Mouse (Mus musculus) liver, adult (tissue): Measurements from ENCODE around the gene Krtap4-7.
"Not testable (repeated sequence)": the region's sequence is repeated elsewhere in the genome, so short reads cannot be mapped to it uniquely, and the experiment has no call there.

Experiments
- GATA4 ChIP-seq: IDR thresholded peaks from 2 replicates; pipeline ENCODE4 v1.6.1; 2014; ENCODE audit warnings: mild to moderate bottlenecking, low read length; ENCODE audit not compliant: insufficient replicate concordance

The Krtap4-7 gene

DNA sequence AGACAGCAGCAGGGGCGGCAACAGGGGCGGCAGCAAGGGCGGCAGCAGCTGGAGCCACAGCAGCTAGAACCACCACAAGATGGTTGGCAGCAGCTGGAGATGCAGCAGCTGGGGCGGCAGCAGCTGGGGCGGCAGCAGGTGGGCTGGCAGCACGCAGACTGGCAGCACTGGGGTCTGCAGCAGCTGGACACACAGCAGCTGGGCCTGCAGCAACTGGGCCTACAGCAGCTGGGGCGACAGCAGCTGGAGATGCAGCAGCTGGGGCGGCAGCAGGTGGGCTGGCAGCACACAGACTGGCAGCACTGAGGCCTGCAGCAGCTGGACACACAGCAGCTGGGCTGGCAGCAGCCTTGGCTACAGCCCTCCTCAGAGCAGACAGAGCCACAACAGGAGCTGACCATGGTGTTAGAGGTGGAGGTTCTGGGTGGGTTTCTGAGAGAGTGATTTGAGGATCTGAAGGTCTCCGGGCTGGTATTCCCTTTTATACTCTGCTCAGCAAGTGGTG is at the start of gene Krtap4-7:
Gene Krtap4-7 (minus strand): TSS at position 455 of the 505 bp plus-strand sequence.
- TF ChIP-seq GATA4: not testable (repeated sequence)

DNA sequence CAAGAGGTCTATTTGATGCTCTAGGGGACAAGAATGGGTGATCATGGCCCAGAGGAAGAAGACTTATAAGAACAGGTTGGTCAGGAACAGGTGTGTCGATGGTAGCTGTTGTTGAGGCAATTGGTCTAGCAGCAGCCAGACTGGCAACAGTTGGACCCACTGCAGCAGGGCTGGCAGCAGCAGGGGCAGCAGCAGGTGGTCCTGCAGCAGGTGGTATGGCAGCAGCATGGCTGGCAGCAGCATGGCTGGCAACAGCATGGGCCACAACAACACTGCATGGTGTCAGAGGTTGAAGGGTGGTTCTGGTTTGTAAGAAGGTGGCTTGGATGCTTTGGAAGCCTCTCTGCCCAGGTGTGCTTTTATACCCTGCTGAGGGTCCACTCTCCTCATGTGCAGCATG is 46.6 kb upstream of the Krtap4-7 start, which contains the start of gene Gm14190:
Gene Gm14190 (minus strand): TSS at position 278 of the 400 bp plus-strand sequence.
- no peak for TF ChIP-seq GATA4

DNA sequence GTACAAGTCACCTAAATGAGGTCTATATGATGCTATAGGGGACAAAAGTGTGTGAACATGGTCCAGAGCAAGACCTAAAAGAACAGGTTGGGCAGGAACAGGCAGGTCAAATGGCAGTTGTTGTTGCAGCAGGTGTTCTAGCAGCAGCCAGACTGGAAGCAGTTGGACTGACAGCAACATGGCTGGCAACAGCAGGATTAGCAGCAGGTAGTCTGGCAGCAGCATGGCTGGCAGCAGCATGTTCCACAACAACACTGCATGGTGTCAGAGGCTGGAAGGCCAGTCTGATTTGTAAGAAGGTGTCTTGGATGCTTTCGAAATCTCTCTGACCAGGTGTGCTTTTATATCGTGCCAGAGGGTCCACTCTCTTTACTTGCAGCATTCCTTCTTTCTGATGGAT is 39.6 kb upstream of the Krtap4-7 start:
- no peak for TF ChIP-seq GATA4

DNA sequence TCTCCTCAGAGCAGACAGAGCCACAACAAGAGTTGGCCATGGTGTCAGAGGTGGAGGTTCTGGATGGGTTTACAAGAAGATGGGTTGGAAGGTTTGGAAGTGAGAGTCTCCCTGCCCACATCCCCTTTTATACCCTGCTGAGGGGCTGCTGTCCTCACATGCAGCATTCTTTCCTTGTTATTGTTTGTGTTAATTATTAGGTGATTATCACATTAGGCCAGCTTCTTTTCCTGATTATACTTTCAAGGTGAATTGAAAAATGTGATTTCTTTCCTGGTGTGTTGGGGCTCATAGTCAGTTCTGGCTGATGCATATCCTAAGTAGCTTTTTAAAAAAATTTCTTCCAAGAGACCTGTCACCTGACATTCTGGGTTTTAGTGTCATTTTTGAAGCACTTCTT is 22.0 kb upstream of the Krtap4-7 start, which contains the start of gene Krtap4-6:
Gene Krtap4-6 (minus strand): TSS at position 101 of the 400 bp plus-strand sequence.
- TF ChIP-seq GATA4: no peak

DNA sequence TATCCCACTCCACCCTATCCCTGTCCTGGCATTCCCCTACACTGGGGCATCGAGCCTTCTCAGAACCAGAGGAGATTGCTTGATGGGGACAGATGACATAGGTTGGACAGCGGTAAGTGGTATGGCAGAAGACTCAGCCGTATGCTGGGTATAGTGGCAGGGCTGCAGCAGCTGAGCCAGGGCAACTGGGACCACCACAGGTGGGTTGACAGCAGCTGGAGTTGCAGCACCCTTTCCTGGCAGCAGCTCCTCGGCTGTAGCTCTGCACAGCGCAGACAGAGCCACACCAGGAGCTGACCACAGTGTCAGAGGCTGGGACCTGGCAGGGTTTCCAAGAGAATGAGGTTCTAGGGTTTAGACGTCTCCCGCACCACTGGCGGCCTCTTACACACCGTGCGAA is 18.9 kb upstream of the Krtap4-7 start:
- no peak for TF ChIP-seq GATA4

DNA sequence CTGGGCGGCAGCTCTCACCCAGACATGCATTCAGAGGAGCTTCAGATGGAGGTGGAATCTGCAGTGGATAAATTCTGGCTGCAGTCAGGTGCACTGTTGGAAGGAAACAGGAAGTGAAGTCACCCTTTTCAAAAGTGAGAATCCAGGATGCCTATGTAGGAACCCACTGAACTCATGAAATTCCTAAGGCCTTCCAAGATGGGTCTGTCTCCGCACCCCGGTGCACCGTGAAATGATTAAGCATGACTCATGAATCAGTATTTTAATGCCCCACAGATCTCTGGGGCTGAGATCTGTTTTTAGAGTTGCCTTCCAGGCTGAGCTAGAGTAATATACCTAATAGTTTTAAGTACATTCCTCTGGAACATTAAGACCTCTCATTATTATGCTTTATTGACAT is 15.4 kb upstream of the Krtap4-7 start:
- no peak for TF ChIP-seq GATA4

DNA sequence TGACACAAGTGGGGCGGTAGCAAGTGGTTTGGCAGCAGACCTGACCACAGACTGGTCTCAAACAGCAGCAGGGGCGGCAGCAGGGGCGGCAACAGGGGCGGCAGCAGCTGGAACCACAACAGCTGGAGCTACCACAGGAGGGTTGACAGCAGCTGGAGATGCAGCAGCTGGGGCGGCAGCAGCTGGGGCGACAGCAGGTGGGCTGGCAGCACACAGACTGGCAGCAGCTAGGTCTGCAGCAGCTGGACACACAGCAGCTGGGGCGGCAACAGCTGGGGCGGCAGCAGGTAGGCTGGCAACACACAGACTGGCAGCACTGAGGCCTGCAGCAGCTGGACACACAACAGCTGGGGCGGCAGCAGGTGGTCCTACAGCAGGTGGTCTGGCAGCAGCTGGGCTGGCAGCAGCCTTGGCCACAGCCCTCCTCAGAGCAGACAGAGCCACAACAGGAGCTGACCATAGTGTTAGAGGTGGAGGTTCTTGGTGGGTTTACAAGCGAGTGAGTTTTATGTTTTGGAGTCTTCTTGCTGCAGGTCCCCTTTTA is 14.7 kb upstream of the Krtap4-7 start, which contains the start of gene Gm11563:
Gene Gm11563 (minus strand): TSS at position 494 of the 544 bp plus-strand sequence.
- TF ChIP-seq GATA4: not testable (repeated sequence)

DNA sequence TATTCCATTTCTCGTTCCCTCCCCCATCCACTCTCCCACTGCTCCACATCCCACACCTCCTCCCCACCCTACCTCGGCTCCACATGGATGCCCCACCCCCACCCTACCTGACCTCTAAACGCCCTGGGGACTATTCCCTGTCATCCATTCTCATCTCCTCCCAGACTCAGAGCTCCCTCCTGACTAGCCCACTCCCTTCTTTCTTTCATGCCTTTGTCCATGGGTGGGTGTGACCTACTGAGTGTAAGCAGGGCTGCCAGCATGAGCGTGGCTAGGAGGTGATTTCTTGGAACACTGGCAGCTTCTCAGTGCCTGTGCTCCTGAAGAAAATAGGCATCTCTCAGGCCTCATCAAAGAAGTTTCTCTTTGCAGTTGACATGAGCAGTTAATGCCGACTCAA is 13.2 kb upstream of the Krtap4-7 start:
- TF ChIP-seq GATA4: no peak

DNA sequence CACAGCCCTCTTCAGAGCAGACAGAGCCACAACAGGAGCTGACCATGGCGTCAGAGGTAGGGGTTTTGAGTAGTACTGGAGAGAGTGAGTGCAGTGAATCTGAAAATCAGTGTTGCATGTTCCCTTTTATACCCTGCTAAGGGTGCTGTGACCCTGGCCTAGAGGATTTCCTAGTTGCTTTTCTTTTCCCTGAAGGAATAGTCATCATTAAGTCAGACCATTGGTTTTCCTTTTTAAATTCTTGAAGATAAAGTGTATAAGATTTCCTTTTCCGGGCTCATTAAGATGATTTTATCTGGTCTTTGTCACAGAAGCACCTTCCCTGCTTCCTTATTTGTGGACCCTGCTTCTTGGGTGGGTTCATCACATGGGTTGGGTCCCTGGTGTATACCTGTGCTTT is 6.2 kb upstream of the Krtap4-7 start, which contains the start of gene Gm11555:
Gene Gm11555 (minus strand): TSS at position 101 of the 400 bp plus-strand sequence.
- TF ChIP-seq GATA4: no peak

DNA sequence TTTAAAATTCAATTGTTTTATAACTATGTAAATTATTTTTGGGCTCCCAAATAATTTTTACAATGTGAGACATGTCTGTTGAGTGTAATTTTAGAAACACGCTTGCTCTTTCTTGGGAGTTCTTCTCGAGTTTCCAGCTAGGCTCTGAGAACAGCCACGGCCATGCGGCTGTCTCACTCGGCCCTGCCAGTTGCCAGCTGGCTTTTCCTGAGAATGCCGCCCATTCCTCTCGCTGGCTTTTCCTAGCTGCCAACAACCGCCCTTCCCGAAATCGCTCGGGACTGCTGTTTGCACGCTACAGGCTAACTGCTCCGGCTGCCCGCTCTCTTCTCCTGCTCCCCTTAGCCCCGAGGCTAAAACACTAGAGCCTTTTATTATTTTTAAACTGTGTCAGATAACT is 2.6 kb upstream of the Krtap4-7 start:
- no peak for TF ChIP-seq GATA4

DNA sequence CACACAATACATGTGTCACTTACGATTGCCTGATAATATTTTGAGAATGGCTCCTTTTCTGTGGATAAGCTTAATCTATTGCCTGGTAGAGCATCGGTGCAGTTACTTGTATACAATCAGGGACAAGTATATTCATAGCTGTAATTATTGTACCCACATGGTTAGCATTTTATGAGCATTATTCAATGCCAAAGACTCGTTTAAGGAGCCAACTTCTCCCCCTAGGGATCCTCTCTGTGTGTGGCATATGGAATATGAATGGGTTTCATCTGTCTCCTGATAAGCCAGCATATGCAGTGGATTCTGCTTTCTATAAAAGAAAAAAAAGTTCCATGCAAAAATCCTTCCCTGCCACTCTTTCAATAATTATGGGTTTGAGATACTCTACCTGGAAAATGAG is 462 bp upstream of the Krtap4-7 start:
- no peak for TF ChIP-seq GATA4

DNA sequence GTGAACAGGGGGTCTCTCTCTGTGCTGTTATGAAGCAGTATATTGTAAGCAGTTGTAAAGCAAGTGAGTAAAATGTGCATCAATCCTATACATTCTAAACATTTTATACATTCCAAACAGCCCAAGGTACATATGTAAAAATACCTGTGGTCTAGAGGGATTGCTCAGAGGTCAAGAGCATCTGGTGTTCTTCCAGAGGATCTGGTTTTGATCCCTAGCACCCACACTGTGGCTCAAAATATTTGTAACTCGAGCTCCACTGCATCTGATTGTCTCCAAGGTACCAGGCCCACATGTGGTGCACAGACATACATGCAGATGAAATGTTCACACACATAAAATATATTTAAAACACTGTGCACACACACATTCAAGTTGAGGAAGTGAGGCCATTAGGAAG is 3.0 kb downstream of the Krtap4-7 start:
- TF ChIP-seq GATA4: no peak

DNA sequence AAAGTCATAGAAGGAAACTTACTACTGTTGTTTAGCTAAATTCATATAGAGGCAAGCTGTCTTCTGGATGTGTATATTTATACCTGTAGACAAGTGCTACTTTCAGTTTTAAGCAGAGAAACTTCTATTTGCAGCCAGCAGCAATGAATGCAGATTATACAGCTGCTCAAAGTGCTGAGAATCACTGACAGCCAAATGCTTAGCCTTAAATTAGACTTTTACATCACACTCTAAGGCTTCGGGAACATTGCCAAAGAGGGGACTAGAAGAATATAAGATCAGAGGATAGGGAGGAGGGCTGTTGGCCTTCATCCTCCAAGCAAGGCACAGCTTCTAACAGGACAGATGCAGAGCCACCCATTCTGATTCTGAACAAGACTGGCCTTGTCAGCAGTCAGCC is 6.8 kb downstream of the Krtap4-7 start:
- TF ChIP-seq GATA4: no peak

DNA sequence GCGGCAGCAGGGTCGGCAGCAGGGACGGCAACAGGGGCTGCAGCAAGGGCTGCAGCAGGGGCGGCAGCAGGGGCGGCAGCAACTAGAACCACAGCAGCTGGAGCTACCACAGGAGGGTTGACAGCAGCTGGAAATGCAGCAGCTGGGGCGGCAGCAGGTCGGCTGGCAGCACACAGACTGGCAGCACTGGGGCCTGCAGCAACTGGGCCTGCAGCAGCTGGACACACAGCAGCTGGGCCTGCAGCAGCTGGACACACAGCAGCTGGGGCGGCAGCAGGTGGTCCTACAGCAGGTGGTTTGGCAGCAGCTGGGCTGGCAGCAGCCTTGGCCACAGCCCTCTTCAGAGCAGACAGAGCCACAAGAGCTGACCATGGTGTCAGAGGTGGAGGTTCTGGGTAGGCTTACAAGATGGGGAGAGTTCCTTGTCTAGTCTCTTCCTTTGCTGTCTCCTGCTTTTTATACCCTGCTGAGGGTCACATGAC is 9.2 kb downstream of the Krtap4-7 start, which contains the start of gene Krtap4-2:
Gene Krtap4-2 (minus strand): TSS at position 432 of the 482 bp plus-strand sequence.
- no peak for TF ChIP-seq GATA4

DNA sequence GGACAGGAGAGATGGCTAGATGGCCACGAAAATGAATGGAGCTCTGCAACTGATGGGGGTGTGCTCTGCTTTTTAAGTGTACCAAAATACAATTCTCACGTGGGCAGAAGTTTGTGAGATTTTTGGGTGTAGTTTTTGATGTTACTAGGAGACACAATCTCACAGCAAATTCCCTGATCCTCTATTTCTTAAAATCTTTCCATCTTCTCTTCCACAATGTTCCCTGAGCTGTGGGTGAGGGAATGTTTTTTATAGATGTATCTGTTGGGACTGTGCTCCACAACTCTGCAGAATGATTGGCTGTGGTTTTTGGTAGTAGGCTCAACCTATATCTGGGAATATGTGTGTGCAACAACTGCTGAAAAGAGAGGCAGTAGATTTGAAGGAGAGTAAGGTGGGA is 10.6 kb downstream of the Krtap4-7 start:
- no peak for TF ChIP-seq GATA4

DNA sequence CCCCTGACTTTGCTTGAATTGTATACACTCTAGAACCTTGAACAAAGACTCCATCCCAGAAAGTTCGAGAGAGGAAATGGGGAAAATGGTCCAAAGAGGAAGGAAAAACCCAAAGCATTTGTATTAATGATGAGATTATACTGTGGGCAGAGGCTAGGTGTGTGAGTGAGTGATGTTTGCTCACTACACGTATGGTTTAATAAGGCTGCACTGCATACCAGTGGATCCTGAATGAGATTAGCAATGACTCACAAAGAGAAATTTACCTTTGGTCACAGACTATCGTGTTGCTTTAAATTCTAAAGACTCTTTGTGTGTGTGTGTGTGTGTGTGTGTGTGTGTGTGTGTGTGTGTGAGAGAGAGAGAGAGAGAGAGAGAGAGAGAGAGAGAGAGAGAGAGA is 13.0 kb downstream of the Krtap4-7 start:
- no peak for TF ChIP-seq GATA4

DNA sequence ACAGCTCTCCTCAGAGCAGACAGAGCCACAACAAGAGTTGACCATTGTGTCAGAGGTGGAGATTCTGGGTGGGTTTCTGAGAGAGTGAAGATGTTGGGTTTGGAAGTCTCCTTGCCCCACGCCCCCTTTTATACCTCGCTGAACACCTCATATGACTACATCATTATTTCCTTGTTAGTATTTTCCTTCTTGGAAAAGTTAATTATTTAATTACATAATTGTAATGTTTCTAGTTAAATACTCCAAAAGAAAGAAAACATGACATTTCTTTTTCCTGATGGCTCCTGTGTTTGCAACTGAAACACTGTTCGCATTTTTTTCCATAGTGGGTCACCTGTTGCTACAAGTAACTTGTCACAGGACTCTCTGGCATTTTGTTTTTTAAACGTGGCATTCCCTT is 15.8 kb downstream of the Krtap4-7 start, which contains the start of gene Krtap4-1:
Gene Krtap4-1 (minus strand): TSS at position 101 of the 400 bp plus-strand sequence.
- TF ChIP-seq GATA4: no peak
